Mouse (Mus musculus) urinary bladder, postnatal 10 days (tissue): Measurements from ENCODE around the gene Rnf216.

Source experiments
- DNase-seq: peaks from one replicate; pipeline ENCODE4 v3.0.0; 2022; ENCODE audit warnings: low spot score

The Rnf216 gene

GRCm38 (mm10) chr5:142959576-142960556 is 152.9 kb downstream of the Rnf216 start, which contains the start of gene Fscn1:
Gene Fscn1 (plus strand): TSS chr5:142960343.
- DNase-seq = peak; percentile 82

- no peak for DNase-seq
These were observed 153.6 kb downstream of the Rnf216 start for GRCm38 (mm10) chr5:142959156-142959555.

GRCm38 (mm10) chr5:142958464-142958863 is 154.3 kb downstream of the Rnf216 start:
- no peak for DNase-seq

- DNase-seq = no peak
These were observed 155.7 kb downstream of the Rnf216 start for GRCm38 (mm10) chr5:142956956-142957703.

GRCm38 (mm10) chr5:142953641-142954040 is 159.2 kb downstream of the Rnf216 start:
- DNase-seq = no peak

- no peak for DNase-seq
These were observed 162.4 kb downstream of the Rnf216 start for GRCm38 (mm10) chr5:142950405-142950804.

- no peak for DNase-seq
These were observed 163.2 kb downstream of the Rnf216 start for GRCm38 (mm10) chr5:142949580-142949979.

GRCm38 (mm10) chr5:142947460-142947859 is 165.3 kb downstream of the Rnf216 start:
- no peak for DNase-seq

- DNase-seq = no peak
These were observed 167.7 kb downstream of the Rnf216 start for GRCm38 (mm10) chr5:142944979-142945682.
